Mouse (Mus musculus) granulocyte monocyte progenitor cell, adult 5-6 weeks (primary cell): ENCODE data around the gene Pakap. TPM values are rescaled to one million over a fixed set of nuclear protein-coding genes. Genes with fewer than 3 reads are reported as not detected.

ENCODE experiments used
- ATAC-seq: replicated peaks from 2 replicates; pipeline ENCODE4 v1.8.0; 2016; ENCODE audit warnings: mild to moderate bottlenecking, moderate TSS enrichment, inconsistent platforms; ENCODE audit not compliant: poor library complexity, severe bottlenecking
- total RNA-seq, 2 experiments: library from RNA; stranded (forward) in 1 of 2; stranded (reverse) in 1 of 2; fragments of 200-712, 200-1000 nt in 1 of 2; fragments of >200 nt in 1 of 2; fragmentation: Nextera tagmentation in 1 of 2; gene quantifications; 2 replicates each; pipeline ENCODE4 v1.2.3; 2014 to 2017

Gene Pakap
- total RNA-seq, 2 experiments from 2014 or later: 0.10 TPM; not detected in 1

GRCm38 (mm10) chr4:57569711-57570110, 1.7 kb downstream of the Pakap start:
- no peak for ATAC-seq

- no peak for ATAC-seq
These were observed 2.2 kb downstream of the Pakap start for GRCm38 (mm10) chr4:57570229-57570628.

- no peak for ATAC-seq
These were observed 6.2 kb downstream of the Pakap start for GRCm38 (mm10) chr4:57574181-57574580.

- ATAC-seq: no peak
These were observed 6.7 kb downstream of the Pakap start for GRCm38 (mm10) chr4:57574646-57575045.

- ATAC-seq: no peak
These were observed 7.7 kb downstream of the Pakap start for GRCm38 (mm10) chr4:57575686-57576085.

- no peak for ATAC-seq
These were observed 8.1 kb downstream of the Pakap start for GRCm38 (mm10) chr4:57576095-57576494.

- ATAC-seq: no peak
These were observed 11.7 kb downstream of the Pakap start for GRCm38 (mm10) chr4:57579683-57580082.

GRCm38 (mm10) chr4:57585281-57585800, 17.4 kb downstream of the Pakap start:
- ATAC-seq: no peak

- ATAC-seq: no peak
These were observed 19.1 kb downstream of the Pakap start for GRCm38 (mm10) chr4:57586933-57587658.

- ATAC-seq: no peak
These were observed 20.4 kb downstream of the Pakap start for GRCm38 (mm10) chr4:57588356-57588755.

GRCm38 (mm10) chr4:57592751-57593150, 24.8 kb downstream of the Pakap start:
- ATAC-seq: no peak

GRCm38 (mm10) chr4:57599946-57600345, 32.0 kb downstream of the Pakap start:
- no peak for ATAC-seq

- ATAC-seq: no peak
These were observed 32.9 kb downstream of the Pakap start for GRCm38 (mm10) chr4:57600685-57601457.

- ATAC-seq: no peak
These were observed 33.5 kb downstream of the Pakap start for GRCm38 (mm10) chr4:57601458-57601835.

GRCm38 (mm10) chr4:57601903-57602617, 34.1 kb downstream of the Pakap start:
- no peak for ATAC-seq

GRCm38 (mm10) chr4:57606258-57606657, 38.3 kb downstream of the Pakap start:
- ATAC-seq: no peak

- ATAC-seq: peak; percentile 50; the same call in 1 of the 2 replicates
These were observed 39.4 kb downstream of the Pakap start for GRCm38 (mm10) chr4:57607247-57607942.

GRCm38 (mm10) chr4:57611303-57612077, 43.5 kb downstream of the Pakap start:
- no peak for ATAC-seq

- ATAC-seq: no peak
These were observed 44.7 kb downstream of the Pakap start for GRCm38 (mm10) chr4:57612716-57613115.
